Mouse (Mus musculus) stomach, embryonic 14.5 days (tissue): Measurements from ENCODE around the gene Nanp. TPM values are rescaled to one million over a fixed set of nuclear protein-coding genes. Genes with fewer than 3 reads are reported as not detected.

Experiments used
- ATAC-seq: fragments of 200-750 bp; cut with Nextera tagmentation; 2 replicates; pipeline ENCODE4 v1.8.0; 2017; ENCODE audit warnings: low read depth, moderate TSS enrichment; ENCODE audit not compliant: insufficient number of reproducible peaks, insufficient read depth, low FRiP score
- H3K27ac ChIP-seq: fragments of 300-500 bp; sonication (generic); 2 replicates; pipeline ENCODE4 v1.5.1; 2014; ENCODE audit warnings: mild to moderate bottlenecking, low read length, moderate library complexity, mixed read lengths
- H3K27me3 ChIP-seq: fragments of 300-500 bp; sonication (generic); 2 replicates; pipeline ENCODE4 v1.6.1; 2014; ENCODE audit warnings: low read length, control low read depth, mixed read lengths; ENCODE audit not compliant: control insufficient read depth, insufficient read depth
- H3K36me3 ChIP-seq: fragments of 300-500 bp; sonication (generic); 2 replicates; pipeline ENCODE4 v1.6.1; 2014; ENCODE audit warnings: mild to moderate bottlenecking, control low read depth, low read length, moderate library complexity, mixed read lengths; ENCODE audit not compliant: control insufficient read depth, insufficient read depth
- H3K4me1 ChIP-seq: fragments of 300-500 bp; sonication (generic); 2 replicates; pipeline ENCODE4 v1.6.1; 2014; ENCODE audit warnings: low read length, control low read depth, mixed read lengths; ENCODE audit not compliant: control insufficient read depth, insufficient read depth
- H3K4me2 ChIP-seq: fragments of 300-500 bp; sonication (generic); replicated peaks from 2 replicates; pipeline ENCODE4 v1.6.1; 2014; ENCODE audit warnings: low read depth, low read length, control low read depth
- H3K4me3 ChIP-seq: fragments of 300-500 bp; sonication (generic); 2 replicates; pipeline ENCODE4 v1.5.1; 2014; ENCODE audit warnings: low read depth, low read length, control low read depth
- H3K9ac ChIP-seq: fragments of 300-500 bp; sonication (generic); replicated peaks from 2 replicates; pipeline ENCODE4 v1.6.1; 2014; ENCODE audit warnings: low read depth, mild to moderate bottlenecking, control low read depth, low read length, moderate library complexity, mixed read lengths
- H3K9me3 ChIP-seq: fragments of 300-500 bp; sonication (generic); 2 replicates; pipeline ENCODE4 v1.6.1; 2016; ENCODE audit warnings: low read depth, low read length, control low read depth; ENCODE audit not compliant: control insufficient read depth
- WGBS: fragments of 180-500 bp; shearing (Covaris S2); extraction: QIAGEN DNeasy Blood & Tissue Kit; methylation state at CpG from one replicate; pipeline ENCODE4 v1.1.7; 2014; 5-methylcytosine and 5-hydroxymethylcytosine counted together
- polyA plus RNA-seq: library from polyadenylated mRNA; unstranded; fragments of >200 nt; fragmentation: Nextera tagmentation; extraction: Ambion mirVana; gene quantifications from 2 replicates; pipeline ENCODE4 v1.2.1, GENCODE M21; 2014

Gene Nanp
- polyA plus RNA-seq: 48.7 and 61.3 TPM in 2 replicates

DNA sequence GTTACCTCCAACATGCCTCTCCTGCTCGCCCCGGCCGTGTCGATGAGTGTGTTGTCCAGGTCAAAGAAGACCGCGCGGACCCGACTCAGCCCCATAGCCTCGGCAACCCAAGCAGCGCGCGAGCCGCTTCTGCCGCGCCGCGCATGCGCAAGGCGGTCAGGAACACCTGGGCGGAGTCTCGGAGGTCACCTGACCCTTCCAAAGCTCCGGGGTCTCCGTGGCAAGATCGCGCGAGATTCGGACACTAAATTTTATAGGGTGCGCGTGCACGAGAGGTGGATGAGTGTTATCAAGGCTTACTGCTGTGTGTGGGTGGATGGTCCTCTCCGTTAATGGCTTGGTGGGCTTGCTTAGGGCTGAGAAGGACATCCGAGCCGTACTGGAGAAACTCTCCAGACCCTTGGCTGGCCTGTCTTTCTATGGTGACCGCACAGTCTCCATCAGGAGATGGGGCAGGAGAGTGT lies at the start of gene Nanp, which contains the start of gene Ninl:
Gene Nanp (minus strand): TSS at position 167 of the 464 bp plus-strand sequence.
Gene Ninl (minus strand): TSS at position 151 of the 464 bp plus-strand sequence.
- Histone ChIP-seq H3K27ac (peak within 1 kb of the TSS; percentile 77), H3K9ac (peak within 1 kb of the TSS; percentile 82), H3K36me3 (no peaks in the 10 kb centered on the region), H3K4me2 (peak within 1 kb of the TSS; percentile 64), H3K4me1 (peaks cover 8% of the 10 kb centered on the region), H3K27me3 (no peaks in the 10 kb centered on the region), H3K4me3 (peak within 1 kb of the TSS; percentile 76), H3K9me3 (no peaks in the 10 kb centered on the region)
- peak; percentile 95 for ATAC-seq
- WGBS: under 1% methylated on average over 30 of the region's 34 CpGs

DNA sequence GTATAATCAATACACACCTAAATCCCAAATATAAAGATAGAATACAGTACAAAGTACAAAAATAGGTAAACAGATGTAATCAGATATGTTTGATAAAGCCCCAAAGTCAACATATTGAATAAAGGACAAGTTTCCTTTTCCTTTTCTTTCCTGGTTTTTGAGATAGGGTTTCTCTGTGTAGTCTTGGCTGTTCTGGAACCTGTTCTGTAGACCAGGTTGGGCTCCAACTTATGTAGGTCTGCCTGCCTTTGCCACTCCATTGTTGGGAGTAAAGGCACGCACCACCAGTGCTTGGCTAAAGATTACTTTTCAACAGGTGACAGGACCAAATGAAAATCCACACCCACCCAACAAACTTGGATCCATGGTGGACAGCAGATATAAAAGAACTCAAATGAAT lies 17.4 kb upstream of the Nanp start:
- Histone ChIP-seq H3K4me2 (no peak overlapping the region), H3K27me3 (no peaks in the 10 kb centered on the region), H3K9ac (no peak overlapping the region), H3K4me1 (no peaks in the 10 kb centered on the region), H3K9me3 (no peaks in the 10 kb centered on the region), H3K36me3 (no peaks in the 10 kb centered on the region), H3K4me3 (no peak overlapping the region), H3K27ac (no peak overlapping the region)
- peak; percentile 18; the same call in 1 of the 2 replicates for ATAC-seq
- WGBS: 61% methylated on average over 1 of the region's 1 CpGs

DNA sequence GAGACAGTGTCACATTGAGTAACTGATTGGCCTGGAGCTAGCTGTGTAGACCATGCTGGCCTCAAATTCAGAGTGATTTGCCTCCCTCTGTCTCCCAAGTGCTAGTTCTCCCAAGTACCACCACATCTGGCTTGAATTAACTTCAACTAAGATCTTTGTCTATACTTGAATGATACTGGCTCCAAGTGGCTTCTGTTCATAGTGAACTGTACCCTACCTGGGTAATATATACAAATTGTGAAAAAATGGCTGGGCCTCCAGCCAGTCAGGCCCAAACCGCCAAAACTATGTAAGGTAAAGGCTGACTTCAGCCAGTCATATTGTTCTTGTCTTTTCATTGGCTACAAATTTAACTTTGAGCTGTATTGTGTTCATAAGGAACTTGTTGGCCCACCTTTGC lies 1.2 kb upstream of the Nanp start:
- 84% methylated on average over 1 of the region's 1 CpGs for WGBS
- Histone ChIP-seq H3K4me1 (peaks cover 8% of the 10 kb centered on the region), H3K27me3 (no peaks in the 10 kb centered on the region), H3K9ac (no peak overlapping the region), H3K9me3 (no peaks in the 10 kb centered on the region), H3K36me3 (no peaks in the 10 kb centered on the region), H3K4me2 (no peak overlapping the region), H3K4me3 (no peak overlapping the region), H3K27ac (no peak overlapping the region)
- no peak for ATAC-seq

DNA sequence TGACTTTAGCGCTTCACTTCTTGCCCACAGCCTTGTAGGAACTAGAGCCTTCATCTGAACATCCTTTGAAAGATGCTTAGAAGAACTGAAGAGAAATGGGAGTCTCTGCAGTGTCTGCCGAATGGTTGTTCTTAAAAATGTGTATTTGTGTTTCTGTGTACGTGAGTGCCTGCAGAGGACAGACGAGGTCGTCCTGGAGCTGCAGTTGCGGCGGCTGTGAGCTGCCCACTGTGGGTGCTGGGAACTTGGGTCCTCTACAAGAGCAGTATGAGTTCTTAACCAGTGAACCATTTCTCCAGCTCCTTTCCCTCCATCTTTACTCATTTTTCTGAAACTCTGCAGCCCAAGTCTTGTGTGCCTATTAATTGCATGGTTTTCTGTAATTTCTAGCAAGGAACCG lies 528 bp upstream of the Nanp start:
- H3K9ac ChIP-seq: peak overlapping the region; percentile 69
- H3K27ac ChIP-seq: no peak overlapping the region
- peaks cover 8% of the 10 kb centered on the region for H3K4me1 ChIP-seq
- no peaks in the 10 kb centered on the region for H3K27me3 ChIP-seq
- ATAC-seq: 0 out of 2 replicates have a peak, but pooled peaks have one; percentile 3
- H3K4me3 ChIP-seq: peak overlapping the region; percentile 76
- peak overlapping the region; percentile 64 for H3K4me2 ChIP-seq
- no peaks in the 10 kb centered on the region for H3K36me3 ChIP-seq
- WGBS: 47% methylated on average over 8 of the region's 8 CpGs
- no peaks in the 10 kb centered on the region for H3K9me3 ChIP-seq

DNA sequence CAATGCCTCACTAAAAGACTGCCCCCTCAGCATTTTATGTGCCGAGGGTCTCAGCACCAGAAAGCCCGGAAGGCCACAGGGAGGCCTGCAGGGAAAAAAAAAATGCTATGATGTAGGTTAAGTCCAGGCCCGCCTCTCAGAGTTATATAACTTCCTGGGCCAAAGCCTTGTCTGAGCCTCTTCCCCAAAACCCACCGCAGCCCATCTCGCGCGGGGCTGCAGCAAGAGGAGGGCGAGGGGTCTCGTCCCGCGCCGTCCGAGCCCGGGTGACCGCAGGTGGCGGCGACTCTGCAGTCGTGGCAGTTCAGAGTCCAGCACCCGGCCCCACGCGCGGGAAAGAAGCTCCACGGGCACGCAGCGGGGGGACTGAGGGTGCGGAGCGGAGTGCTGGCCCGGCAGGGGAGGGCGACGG lies 381 bp downstream of the Nanp start:
- ATAC-seq: peak; percentile 55
- 0% methylated on average over 25 of the region's 30 CpGs for WGBS
- Histone ChIP-seq H3K9me3 (no peaks in the 10 kb centered on the region), H3K27me3 (no peaks in the 10 kb centered on the region), H3K36me3 (no peaks in the 10 kb centered on the region), H3K9ac (peak overlapping the region; percentile 82), H3K4me2 (peak overlapping the region; percentile 64), H3K4me1 (peaks cover 8% of the 10 kb centered on the region), H3K27ac (peak overlapping the region; percentile 77), H3K4me3 (peak overlapping the region; percentile 76)

DNA sequence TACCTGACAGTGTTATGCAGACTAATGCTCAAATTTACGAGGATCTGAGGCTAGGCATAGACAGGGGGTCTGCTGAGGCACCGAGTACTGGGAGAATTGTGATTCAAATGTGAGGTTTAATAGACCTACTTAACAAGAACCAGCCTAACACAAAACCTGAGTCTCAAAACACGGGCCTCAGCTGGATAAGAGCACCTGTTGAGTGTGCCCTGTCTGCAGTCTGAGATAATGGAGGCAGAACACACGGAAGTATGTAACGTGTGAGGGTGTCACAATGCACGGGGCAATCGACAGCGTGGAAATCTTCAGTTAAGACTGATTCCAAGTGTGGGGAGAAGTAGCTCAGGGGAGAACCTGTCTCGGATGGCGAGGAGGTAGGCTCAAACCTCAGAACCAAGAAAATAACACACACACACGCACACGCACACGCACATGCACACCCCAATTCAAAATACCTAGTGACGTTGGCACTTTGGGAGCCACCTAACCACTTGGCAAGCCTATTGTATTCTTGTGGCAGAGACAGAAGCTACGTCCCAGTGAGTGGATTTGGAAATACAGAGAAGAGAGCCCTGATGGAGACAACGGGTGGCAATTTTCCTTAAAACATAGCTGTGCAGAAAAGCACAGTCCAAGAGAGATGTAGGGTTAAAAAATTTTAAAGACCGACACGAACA lies 1.2 kb downstream of the Nanp start:
- ATAC-seq: 0 out of 2 replicates have a peak, but pooled peaks have one; percentile 34
- H3K9ac ChIP-seq: peak overlapping the region; percentile 82
- H3K9me3 ChIP-seq: no peaks in the 10 kb centered on the region
- peaks cover 8% of the 10 kb centered on the region for H3K4me1 ChIP-seq
- peak overlapping the region; percentile 76 for H3K4me3 ChIP-seq
- peak overlapping the region; percentile 6; the same call in 1 of the 2 replicates for H3K27ac ChIP-seq
- WGBS: 59% methylated on average over 18 of the region's 18 CpGs
- no peaks in the 10 kb centered on the region for H3K27me3 ChIP-seq
- no peaks in the 10 kb centered on the region for H3K36me3 ChIP-seq
- H3K4me2 ChIP-seq: peak overlapping the region; percentile 64

DNA sequence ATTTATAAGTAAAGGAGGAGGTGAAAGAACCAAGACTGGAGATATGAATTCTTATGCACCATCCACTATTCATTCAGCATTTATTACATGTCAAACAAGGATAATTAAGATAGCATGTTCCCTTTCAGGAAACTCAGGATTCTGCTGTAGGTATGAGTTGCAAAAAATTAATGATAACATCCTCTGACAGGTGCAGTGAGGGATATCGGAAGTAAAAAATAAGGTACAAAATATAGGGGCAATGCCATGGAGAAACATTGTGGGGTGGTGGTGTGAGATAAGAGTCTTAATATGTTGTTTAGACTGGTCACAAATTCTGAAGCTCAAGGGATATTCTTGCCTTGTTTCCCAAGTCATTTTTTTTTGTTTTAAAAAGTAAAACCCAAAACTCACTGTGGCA lies 1.9 kb downstream of the Nanp start:
- 100% methylated on average over 1 of the region's 1 CpGs for WGBS
- Histone ChIP-seq H3K9me3 (no peaks in the 10 kb centered on the region), H3K27ac (no peak overlapping the region), H3K4me3 (no peak overlapping the region), H3K27me3 (no peaks in the 10 kb centered on the region), H3K9ac (no peak overlapping the region), H3K4me2 (0 out of 2 replicates have a peak overlapping the region, but pooled peaks have one; percentile 64), H3K36me3 (no peaks in the 10 kb centered on the region), H3K4me1 (peaks cover 8% of the 10 kb centered on the region)
- no peak for ATAC-seq

DNA sequence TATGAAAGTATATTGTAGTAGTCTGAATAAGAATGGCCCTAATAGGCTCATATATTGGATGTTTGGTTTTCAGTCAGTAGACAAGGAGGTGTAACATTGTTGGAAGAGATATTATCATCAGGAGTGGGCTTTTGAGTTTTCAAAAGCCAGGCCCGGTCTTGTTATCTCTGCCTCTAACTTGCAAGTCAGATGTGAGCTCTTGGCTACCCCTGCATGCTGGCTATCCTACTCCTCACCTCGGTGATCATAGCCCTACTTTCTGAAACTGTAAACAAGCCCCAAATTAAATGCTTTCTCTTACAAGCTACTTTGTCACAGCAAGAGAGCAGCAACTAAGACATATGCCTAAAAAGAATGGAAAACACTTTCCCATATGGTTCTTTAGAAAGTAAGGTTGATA lies 2.5 kb downstream of the Nanp start:
- ATAC-seq: no peak

More for the DNA sequence above, 2.5 kb downstream of the Nanp start:
- Histone ChIP-seq H3K27me3 (no peaks in the 10 kb centered on the region), H3K9ac (no peak overlapping the region), H3K9me3 (no peaks in the 10 kb centered on the region), H3K4me2 (no peak overlapping the region), H3K4me3 (no peak overlapping the region), H3K36me3 (no peaks in the 10 kb centered on the region), H3K4me1 (peaks cover 8% of the 10 kb centered on the region), H3K27ac (no peak overlapping the region)
- whole genome bisulfite sequencing: 88% methylated on average over 2 of the region's 2 CpGs
